Mouse (Mus musculus) brain, adult 2 months (tissue): ENCODE measurements around the gene Nrm.
A peak's percentile ranks its signal among the peaks of the same experiment; 100 is the strongest.

Source experiments
- DNase-seq: peaks from one replicate; pipeline ENCODE4 v3.0.0; 2011; ENCODE audit warnings: low read depth, low spot score

The Nrm gene

GRCm38 (mm10) chr17:35903992-35904355 is 42.9 kb downstream of the Nrm start:
- no peak for DNase-seq

- no peak for DNase-seq
These were observed 44.5 kb downstream of the Nrm start for GRCm38 (mm10) chr17:35905587-35905986.

DNA sequence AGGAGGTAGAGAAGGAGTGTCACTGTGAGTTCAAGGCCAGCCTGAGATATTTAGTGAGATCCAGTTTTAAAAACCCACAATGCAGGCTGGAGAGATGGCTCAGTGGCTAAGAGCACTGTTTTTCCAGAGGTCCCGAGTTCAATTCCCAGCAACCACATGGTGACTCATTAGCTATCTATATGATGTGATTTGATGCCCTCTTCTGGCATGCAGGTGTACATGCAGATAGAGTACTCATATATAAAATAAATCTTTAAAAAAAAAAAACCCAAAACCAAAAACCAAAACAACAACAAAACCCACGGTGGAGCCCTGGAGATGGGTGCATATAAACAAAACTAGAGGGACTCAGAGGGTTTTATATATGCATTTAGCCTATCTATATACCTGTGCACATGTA is 46.5 kb downstream of the Nrm start:
- no peak for DNase-seq

DNA sequence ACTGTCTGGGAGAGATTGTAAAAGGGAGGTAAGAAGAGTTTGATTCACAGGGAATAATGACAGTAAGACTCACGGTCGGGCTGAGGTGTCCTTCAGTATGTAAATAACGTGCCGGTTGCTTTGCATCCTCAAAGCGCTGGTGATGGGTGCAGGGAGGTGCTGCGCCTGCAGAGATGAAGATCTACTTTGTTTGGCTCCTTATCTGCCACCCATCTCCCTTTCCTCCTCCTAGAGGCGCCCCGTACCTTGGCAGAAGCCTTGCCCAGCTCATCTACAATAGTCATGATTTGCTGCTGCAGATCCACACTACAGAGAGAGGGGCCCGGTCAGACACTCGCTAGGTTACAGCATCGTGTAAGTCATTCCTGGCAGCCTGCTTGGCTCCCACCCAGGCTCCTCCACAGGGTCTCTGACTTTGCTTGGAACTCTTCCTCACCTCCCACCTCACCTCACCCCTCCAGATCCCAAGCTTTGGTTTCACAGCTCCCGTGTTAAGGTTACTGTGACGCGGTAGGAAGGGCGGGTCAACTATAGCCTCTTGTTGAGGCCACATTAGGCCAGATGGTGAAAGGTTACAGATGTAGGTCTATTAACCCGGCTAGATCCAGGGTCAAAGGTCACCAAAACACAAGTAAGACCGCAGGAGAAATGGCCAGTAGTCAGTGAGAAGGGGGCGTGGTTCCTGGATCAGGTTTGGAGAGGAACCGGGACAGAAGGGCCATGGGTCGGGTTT is 48.2 kb downstream of the Nrm start:
- no peak for DNase-seq

DNA sequence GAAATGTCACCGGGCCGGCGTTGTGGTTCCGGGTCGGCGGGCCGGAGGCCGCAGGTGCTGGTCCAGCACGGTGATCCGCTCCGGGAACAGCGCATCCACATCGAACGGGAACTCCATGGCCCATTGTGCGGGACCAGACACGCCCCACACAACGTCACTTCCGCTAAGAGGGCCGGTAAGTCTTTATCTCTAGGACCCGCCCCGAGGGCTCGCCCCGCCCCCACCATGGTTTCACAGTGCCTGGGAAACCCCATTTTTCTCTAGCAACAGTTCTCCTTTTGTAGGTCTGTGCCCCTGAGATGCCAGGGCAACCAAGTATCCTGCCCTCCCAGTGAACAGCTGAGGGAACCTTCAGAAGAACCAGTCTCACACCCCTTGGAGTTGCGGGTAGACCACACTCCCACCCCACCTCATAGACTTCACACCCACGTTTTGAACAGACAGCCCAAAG is 48.8 kb downstream of the Nrm start, which contains the start of gene Atat1:
Gene Atat1 (minus strand): TSS at position 157 of the 451 bp plus-strand sequence.
- peak; percentile 96 for DNase-seq

GRCm38 (mm10) chr17:35914975-35915374 is 53.9 kb downstream of the Nrm start:
- no peak for DNase-seq
